Mouse (Mus musculus): ENCODE results near the gene Smco4. TPM values are rescaled to one million over a fixed set of nuclear protein-coding genes. Genes with fewer than 3 reads are reported as not detected.

Gene Smco4
- polyA plus RNA-seq, 1 experiment from 2014 or later, result 1.4 TPM

DNA sequence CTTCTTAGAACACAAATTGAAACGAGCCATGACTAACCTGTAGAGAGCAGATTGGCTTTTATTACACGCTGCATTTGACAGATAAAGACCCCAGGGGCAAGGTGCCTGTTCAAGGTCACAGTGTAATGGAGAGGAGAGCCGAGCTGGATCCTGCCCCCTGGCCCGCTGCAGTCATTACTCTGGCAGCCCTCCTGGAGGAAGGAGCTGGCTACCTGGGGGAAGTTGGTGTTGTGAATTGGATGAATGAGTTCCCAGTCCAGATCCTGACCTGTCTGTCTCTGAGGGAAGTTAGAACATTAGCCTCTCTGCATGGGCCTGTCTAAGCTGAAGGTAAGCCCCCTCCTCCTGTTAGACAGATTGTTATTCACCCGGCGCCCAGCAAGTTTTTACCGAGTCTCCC is 9.2 kb downstream of the Smco4 start:
- H3K27me3 ChIP-seq (ENCODE audit: control insufficient read depth, insufficient read depth, low read length), result no peaks in the 10 kb centered on the region
- H3K4me1 ChIP-seq (replicated peaks; ENCODE audit: control insufficient read depth, insufficient read depth), result no peaks in the 10 kb centered on the region; the same call in 1 of the 2 replicates
- no peak overlapping the region for H3K4me2 ChIP-seq (replicated peaks; ENCODE audit: low read depth)
- no peak for ATAC-seq (ENCODE audit: low FRiP score, low TSS enrichment)
- no peak for DNase-seq (ENCODE audit: low spot score)
- no peaks in the 10 kb centered on the region for H3K9me3 ChIP-seq (ENCODE audit: control insufficient read depth, low read length)
- no peak overlapping the region for H3K9ac ChIP-seq (ENCODE audit: low read length)
- no peak overlapping the region for H3K4me3 ChIP-seq (ENCODE audit: low read depth, low read length)
- H3K36me3 ChIP-seq (ENCODE audit: control insufficient read depth, insufficient read depth, low read length), result no peaks in the 10 kb centered on the region
- 71% methylated on average over 7 of the region's 7 CpGs for WGBS
- no peak overlapping the region for H3K27ac ChIP-seq (replicated peaks)
- TF ChIP-seq EP300 (optimal IDR thresholded peaks at IDR 0.05) (no peak), CTCF (IDR thresholded peaks at IDR 0.05; ENCODE audit: low read depth) (no peak)

DNA sequence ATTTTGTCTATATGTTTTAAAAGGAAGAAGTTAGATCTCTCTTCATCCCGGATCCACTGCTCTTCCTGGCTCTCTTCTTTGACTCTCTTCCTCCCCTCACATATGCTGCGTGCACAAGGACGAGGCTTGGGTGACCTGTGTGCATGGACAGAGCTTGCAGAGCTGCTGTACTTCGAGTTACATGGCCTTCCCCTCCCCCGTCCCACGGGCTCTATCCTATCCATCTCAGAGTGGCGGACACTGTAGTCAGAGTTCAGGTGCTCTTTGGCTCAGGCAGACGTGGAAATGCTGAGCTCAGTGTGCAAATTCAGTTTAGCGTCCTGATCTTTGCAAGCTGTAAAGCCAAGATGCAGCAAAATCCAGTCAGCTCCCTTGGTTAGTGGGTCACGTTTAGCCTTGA is 10.1 kb downstream of the Smco4 start:
- H3K36me3 ChIP-seq (ENCODE audit: control insufficient read depth, insufficient read depth, low read length), result no peaks in the 10 kb centered on the region
- no peak overlapping the region for H3K9ac ChIP-seq (ENCODE audit: low read length)
- ATAC-seq (ENCODE audit: low FRiP score, low TSS enrichment) (no peak), DNase-seq (ENCODE audit: low spot score) (no peak)
- H3K4me1 ChIP-seq (replicated peaks; ENCODE audit: control insufficient read depth, insufficient read depth), result no peaks in the 10 kb centered on the region; the same call in 1 of the 2 replicates
- no peaks in the 10 kb centered on the region for H3K27me3 ChIP-seq (ENCODE audit: control insufficient read depth, insufficient read depth, low read length)
- no peak overlapping the region for H3K4me2 ChIP-seq (replicated peaks; ENCODE audit: low read depth)
- no peak overlapping the region for H3K27ac ChIP-seq (replicated peaks)
- no peak overlapping the region for H3K4me3 ChIP-seq (ENCODE audit: low read depth, low read length)
- 65% methylated on average over 10 of the region's 10 CpGs for WGBS
- TF ChIP-seq EP300 (optimal IDR thresholded peaks at IDR 0.05) (no peak), CTCF (IDR thresholded peaks at IDR 0.05; ENCODE audit: low read depth) (no peak)
- no peaks in the 10 kb centered on the region for H3K9me3 ChIP-seq (ENCODE audit: control insufficient read depth, low read length)

DNA sequence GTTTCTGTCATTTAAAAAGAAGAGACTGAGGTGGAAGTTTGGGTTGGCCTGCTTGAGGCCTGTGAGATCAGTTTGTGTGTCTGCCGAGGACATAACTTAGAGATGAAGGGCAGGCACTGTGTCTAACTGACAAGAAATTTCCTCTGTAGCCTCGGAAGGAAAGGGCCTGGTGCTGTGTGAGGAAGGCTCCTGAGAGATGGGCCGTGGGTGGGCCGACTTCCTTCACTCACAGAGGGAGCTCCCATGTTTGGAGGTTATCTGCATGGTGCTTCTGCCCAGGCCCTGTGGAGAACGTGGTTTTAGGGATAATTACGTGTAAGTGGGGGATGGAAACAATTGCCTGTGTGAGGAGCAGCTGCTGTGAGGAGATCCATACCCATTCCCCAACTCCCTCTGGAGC is 10.6 kb downstream of the Smco4 start:
- H3K27me3 ChIP-seq (ENCODE audit: control insufficient read depth, insufficient read depth, low read length), result no peaks in the 10 kb centered on the region
- H3K4me1 ChIP-seq (replicated peaks; ENCODE audit: control insufficient read depth, insufficient read depth), result no peaks in the 10 kb centered on the region; the same call in 1 of the 2 replicates
- no peak overlapping the region for H3K27ac ChIP-seq (replicated peaks)
- ATAC-seq (ENCODE audit: low FRiP score, low TSS enrichment) (no peak), DNase-seq (ENCODE audit: low spot score) (no peak)
- 57% methylated on average over 6 of the region's 6 CpGs for WGBS
- H3K9ac ChIP-seq (ENCODE audit: low read length), result no peak overlapping the region
- H3K4me2 ChIP-seq (replicated peaks; ENCODE audit: low read depth), result no peak overlapping the region
- H3K36me3 ChIP-seq (ENCODE audit: control insufficient read depth, insufficient read depth, low read length), result no peaks in the 10 kb centered on the region
- no peaks in the 10 kb centered on the region for H3K9me3 ChIP-seq (ENCODE audit: control insufficient read depth, low read length)
- no peak for TF ChIP-seq CTCF (IDR thresholded peaks at IDR 0.05; ENCODE audit: low read depth)
- no peak for TF ChIP-seq EP300 (optimal IDR thresholded peaks at IDR 0.05)
- no peak overlapping the region for H3K4me3 ChIP-seq (ENCODE audit: low read depth, low read length)

DNA sequence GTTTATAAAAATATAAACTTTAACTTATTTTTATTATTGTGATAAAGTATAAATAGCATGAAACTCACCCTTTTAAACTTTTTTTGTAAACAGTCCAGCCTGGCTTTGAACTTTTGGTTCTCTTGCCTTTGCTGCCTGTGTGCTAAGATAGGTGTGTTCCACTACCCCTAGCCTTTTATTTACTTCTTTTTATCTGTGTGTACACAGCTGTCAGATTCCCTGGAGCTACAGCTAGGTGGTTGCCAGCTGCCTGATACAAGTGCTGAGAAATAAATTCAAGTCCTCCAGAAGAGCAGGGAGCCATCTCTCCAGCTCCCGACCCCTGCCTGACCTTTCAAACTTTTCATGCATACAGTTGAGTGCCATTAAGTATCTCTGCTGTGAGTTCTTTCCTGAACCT is 12.1 kb downstream of the Smco4 start:
- 26% methylated on average over 1 of the region's 1 CpGs for WGBS
- Histone ChIP-seq H3K36me3 (ENCODE audit: control insufficient read depth, insufficient read depth, low read length) (no peaks in the 10 kb centered on the region), H3K9me3 (ENCODE audit: control insufficient read depth, low read length) (no peaks in the 10 kb centered on the region), H3K4me1 (replicated peaks; ENCODE audit: control insufficient read depth, insufficient read depth) (no peaks in the 10 kb centered on the region; the same call in 1 of the 2 replicates), H3K4me2 (replicated peaks; ENCODE audit: low read depth) (no peak overlapping the region), H3K27ac (replicated peaks) (no peak overlapping the region), H3K27me3 (ENCODE audit: control insufficient read depth, insufficient read depth, low read length) (no peaks in the 10 kb centered on the region), H3K4me3 (ENCODE audit: low read depth, low read length) (no peak overlapping the region), H3K9ac (ENCODE audit: low read length) (no peak overlapping the region)
- DNase-seq (ENCODE audit: low spot score) (no peak), ATAC-seq (ENCODE audit: low FRiP score, low TSS enrichment) (peak; percentile 64)
- TF ChIP-seq EP300 (optimal IDR thresholded peaks at IDR 0.05) (no peak), CTCF (IDR thresholded peaks at IDR 0.05; ENCODE audit: low read depth) (no peak)

DNA sequence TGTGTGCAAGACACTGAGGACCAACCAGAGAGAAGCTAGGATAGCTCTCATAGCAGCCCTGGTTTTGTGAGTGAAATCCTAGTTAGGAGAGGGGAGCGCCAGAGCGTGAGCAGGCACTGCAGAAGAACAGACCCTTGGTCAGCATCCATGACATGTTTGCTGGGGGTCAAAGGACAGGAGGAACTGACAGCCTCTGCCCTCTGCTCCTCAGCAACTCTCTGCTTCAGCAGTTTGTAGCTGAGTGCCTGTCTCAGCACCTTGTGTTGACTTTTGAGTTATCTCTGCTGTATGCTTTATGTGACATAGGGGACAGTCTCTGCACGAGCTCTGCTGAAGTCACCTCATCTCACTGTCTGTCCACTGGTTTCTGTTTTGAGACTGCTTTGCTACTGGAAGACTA is 13.6 kb downstream of the Smco4 start:
- WGBS, result 64% methylated on average over 3 of the region's 3 CpGs
- no peak overlapping the region for H3K4me3 ChIP-seq (ENCODE audit: low read depth, low read length)
- H3K4me1 ChIP-seq (replicated peaks; ENCODE audit: control insufficient read depth, insufficient read depth), result no peaks in the 10 kb centered on the region; the same call in 1 of the 2 replicates

DNA sequence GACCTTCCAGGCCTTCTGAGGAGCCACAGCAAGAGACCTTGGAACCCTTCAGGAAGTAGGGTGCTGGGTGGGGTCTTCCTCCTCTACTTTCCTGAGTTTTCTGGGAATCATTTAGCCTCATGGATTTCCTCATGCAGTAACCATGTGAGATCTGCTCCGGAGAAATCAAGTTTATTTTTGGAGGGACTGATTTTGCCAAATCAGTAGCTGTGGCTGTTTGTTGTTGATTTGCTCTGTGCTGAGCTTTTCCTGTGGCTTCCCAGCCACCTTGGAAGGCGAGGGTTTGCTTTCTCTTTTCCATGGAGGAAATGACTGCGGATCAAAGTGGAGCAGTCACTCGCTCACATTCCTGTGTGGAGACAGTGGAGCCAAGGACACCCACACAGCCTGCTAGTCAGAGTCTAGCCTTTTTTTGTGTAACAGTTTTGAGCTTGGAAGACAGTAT is 14.2 kb downstream of the Smco4 start:
- no peaks in the 10 kb centered on the region; the same call in 1 of the 2 replicates for H3K4me1 ChIP-seq (replicated peaks; ENCODE audit: control insufficient read depth, insufficient read depth)
- no peak overlapping the region for H3K4me2 ChIP-seq (replicated peaks; ENCODE audit: low read depth)
- WGBS, result 55% methylated on average over 4 of the region's 4 CpGs
- TF ChIP-seq EP300 (optimal IDR thresholded peaks at IDR 0.05) (no peak), CTCF (IDR thresholded peaks at IDR 0.05; ENCODE audit: low read depth) (no peak)
- no peaks in the 10 kb centered on the region for H3K36me3 ChIP-seq (ENCODE audit: control insufficient read depth, insufficient read depth, low read length)
- H3K27ac ChIP-seq (replicated peaks), result no peak overlapping the region
- ATAC-seq (ENCODE audit: low FRiP score, low TSS enrichment), result no peak
- H3K9me3 ChIP-seq (ENCODE audit: control insufficient read depth, low read length), result no peaks in the 10 kb centered on the region
- H3K4me3 ChIP-seq (ENCODE audit: low read depth, low read length), result no peak overlapping the region
- H3K27me3 ChIP-seq (ENCODE audit: control insufficient read depth, insufficient read depth, low read length), result no peaks in the 10 kb centered on the region
- H3K9ac ChIP-seq (ENCODE audit: low read length), result no peak overlapping the region
- DNase-seq (ENCODE audit: low spot score), result no peak

More for the DNA sequence above, 13.6 kb downstream of the Smco4 start:
- no peak overlapping the region for H3K4me2 ChIP-seq (replicated peaks; ENCODE audit: low read depth)
- H3K27me3 ChIP-seq (ENCODE audit: control insufficient read depth, insufficient read depth, low read length), result no peaks in the 10 kb centered on the region
- DNase-seq (ENCODE audit: low spot score) (no peak), ATAC-seq (ENCODE audit: low FRiP score, low TSS enrichment) (no peak)
- no peaks in the 10 kb centered on the region for H3K9me3 ChIP-seq (ENCODE audit: control insufficient read depth, low read length)
- TF ChIP-seq CTCF (IDR thresholded peaks at IDR 0.05; ENCODE audit: low read depth) (no peak), EP300 (optimal IDR thresholded peaks at IDR 0.05) (no peak)
- H3K27ac ChIP-seq (replicated peaks), result no peak overlapping the region
- no peaks in the 10 kb centered on the region for H3K36me3 ChIP-seq (ENCODE audit: control insufficient read depth, insufficient read depth, low read length)
- H3K9ac ChIP-seq (ENCODE audit: low read length), result no peak overlapping the region
